Mouse (Mus musculus) myocyte (in vitro differentiated cells): ENCODE results near the gene Itga5. TPM values are rescaled to one million over a fixed set of nuclear protein-coding genes. Genes with fewer than 3 reads are reported as not detected.
A peak's percentile ranks its signal among the peaks of the same experiment; 100 is the strongest.

Source experiments
- H3K27me3 ChIP-seq: one replicate; pipeline ENCODE4 v1.6.1; 2011; ENCODE audit not compliant: control insufficient read depth, insufficient read depth, insufficient read length
- H3K36me3 ChIP-seq: one replicate; pipeline ENCODE4 v1.6.1; 2011; ENCODE audit not compliant: control insufficient read depth, insufficient read depth
- H3K4me2 ChIP-seq: one replicate; pipeline ENCODE4 v1.6.1; 2011; ENCODE audit warnings: low read depth, control low read depth
- H3K4me3 ChIP-seq: one replicate; pipeline ENCODE4 v1.5.1; 2011; ENCODE audit warnings: mild to moderate bottlenecking, control low read depth, moderate library complexity
- H3K79me2 ChIP-seq: one replicate; pipeline ENCODE4 v1.6.1; 2011; ENCODE audit not compliant: control insufficient read depth, insufficient read depth
- H3ac ChIP-seq: one replicate; pipeline ENCODE4 v1.6.1; 2011; ENCODE audit not compliant: control insufficient read depth, insufficient read length
- CEBPB ChIP-seq: IDR thresholded peaks from 2 replicates; pipeline ENCODE4 v1.6.1; 2011; ENCODE audit warnings: mild to moderate bottlenecking, moderate library complexity; ENCODE audit not compliant: poor library complexity, insufficient read depth, severe bottlenecking
- E2F4 ChIP-seq: IDR thresholded peaks from one replicate; pipeline ENCODE4 v1.6.1; 2011; ENCODE audit warnings: mild to moderate bottlenecking, control low read depth, moderate library complexity; ENCODE audit not compliant: insufficient read depth
- MAX ChIP-seq: IDR thresholded peaks from one replicate; pipeline ENCODE4 v1.6.1; 2011; ENCODE audit warnings: low read depth, mild to moderate bottlenecking, control low read depth
- MYOD1 ChIP-seq, 3 experiments: IDR thresholded peaks; one replicate each; pipeline ENCODE4 v1.6.1; 2011; ENCODE audit warnings: control low read depth in 2 of 3, low read depth in 2 of 3, mild to moderate bottlenecking in 2 of 3, moderate library complexity in 1 of 3; ENCODE audit not compliant: insufficient read length in 2 of 3, control insufficient read depth in 1 of 3
- MYOG ChIP-seq, 3 experiments: IDR thresholded peaks; one replicate each; pipeline ENCODE4 v1.6.1; 2011; ENCODE audit warnings: control low read depth in 2 of 3, low read depth in 2 of 3, mild to moderate bottlenecking in 2 of 3; ENCODE audit not compliant: insufficient read length in 2 of 3, control insufficient read depth in 1 of 3, insufficient read depth in 1 of 3
- POLR2A ChIP-seq: IDR thresholded peaks from one replicate; pipeline ENCODE4 v1.6.1; 2011; ENCODE audit warnings: low read depth, mild to moderate bottlenecking, control low read depth, moderate library complexity; ENCODE audit not compliant: insufficient read length
- POLR2AphosphoS2 ChIP-seq: IDR thresholded peaks from one replicate; pipeline ENCODE4 v1.6.1; 2011; ENCODE audit warnings: low read depth, control low read depth; ENCODE audit not compliant: insufficient read length
- REST ChIP-seq: IDR thresholded peaks from one replicate; pipeline ENCODE4 v1.6.1; 2011; ENCODE audit warnings: mild to moderate bottlenecking, control low read depth, moderate library complexity; ENCODE audit not compliant: insufficient read depth, insufficient read length
- SRF ChIP-seq: IDR thresholded peaks from one replicate; pipeline ENCODE4 v1.6.1; 2011; ENCODE audit warnings: low read depth; ENCODE audit not compliant: control insufficient read depth, insufficient read length
- TCF12 ChIP-seq: IDR thresholded peaks from one replicate; pipeline ENCODE4 v1.6.1; 2011; ENCODE audit warnings: mild to moderate bottlenecking, control low read depth; ENCODE audit not compliant: poor library complexity, insufficient read depth, severe bottlenecking
- TCF3 ChIP-seq: IDR thresholded peaks from one replicate; pipeline ENCODE4 v1.6.1; 2011; ENCODE audit warnings: low read depth, control low read depth; ENCODE audit not compliant: insufficient read length
- USF1 ChIP-seq: IDR thresholded peaks from one replicate; pipeline ENCODE4 v1.6.1; 2011; ENCODE audit warnings: low read depth, mild to moderate bottlenecking, control low read depth, moderate library complexity
- polyA plus RNA-seq: library from polyadenylated mRNA; unstranded; fragments of >200 nt; fragmentation: generic; extraction: Trizol; gene quantifications from one replicate; pipeline ENCODE4 v1.2.1, GENCODE M21; 2012; ENCODE audit warnings: missing spikeins

The Itga5 gene
- polyA plus RNA-seq, 1 experiment = 162 TPM

- TF ChIP-seq SRF (no peak), CEBPB (0 out of 2 replicates have a peak, but pooled peaks have one; percentile 15)
- Histone ChIP-seq H3K4me2 (peak overlapping the region; percentile 61), H3K27me3 (no peaks in the 10 kb centered on the region), H3K79me2 (no peaks in the 10 kb centered on the region), H3K4me3 (no peak overlapping the region), H3ac (no peak overlapping the region), H3K36me3 (no peaks in the 10 kb centered on the region)
These were observed 11.4 kb upstream of the Itga5 start for GRCm38 (mm10) chr15:103377752-103378664.

GRCm38 (mm10) chr15:103376837-103377269, 10.3 kb upstream of the Itga5 start:
- H3ac ChIP-seq = no peak overlapping the region
- H3K4me3 ChIP-seq = no peak overlapping the region
- peak overlapping the region; percentile 49 for H3K4me2 ChIP-seq
- H3K79me2 ChIP-seq = no peaks in the 10 kb centered on the region
- TF ChIP-seq CEBPB (peak; percentile 62; the same call in 1 of the 2 replicates), POLR2A (no peak)
- H3K27me3 ChIP-seq = no peaks in the 10 kb centered on the region
- H3K36me3 ChIP-seq = no peaks in the 10 kb centered on the region

GRCm38 (mm10) chr15:103375112-103375800, 8.7 kb upstream of the Itga5 start:
- no peak overlapping the region for H3K4me2 ChIP-seq

GRCm38 (mm10) chr15:103372461-103372860, 5.9 kb upstream of the Itga5 start:
- TF ChIP-seq MYOG (IDR thresholded peaks at IDR 0.05; ENCODE audit: control insufficient read depth in 1 of 3, insufficient read depth in 1 of 3, insufficient read length in 2 of 3, low read depth in 2 of 3) (no peak), USF1 (no peak), TCF12 (no peak), REST (no peak), MYOD1 (IDR thresholded peaks at IDR 0.05; ENCODE audit: control insufficient read depth in 1 of 3, insufficient read length in 2 of 3, low read depth in 2 of 3) (no peak), MAX (no peak), CEBPB (no peak), POLR2A (no peak), POLR2AphosphoS2 (no peak), TCF3 (no peak), SRF (no peak), E2F4 (no peak)
- Histone ChIP-seq H3K27me3 (no peaks in the 10 kb centered on the region), H3K79me2 (no peaks in the 10 kb centered on the region), H3K4me2 (no peak overlapping the region), H3K36me3 (no peaks in the 10 kb centered on the region), H3ac (no peak overlapping the region), H3K4me3 (no peak overlapping the region)

More at GRCm38 (mm10) chr15:103375112-103375800, 8.7 kb upstream of the Itga5 start:
- H3ac ChIP-seq = no peak overlapping the region
- no peaks in the 10 kb centered on the region for H3K36me3 ChIP-seq
- H3K79me2 ChIP-seq = no peaks in the 10 kb centered on the region
- peak in 1 of 3 experiments; percentile 22 for TF ChIP-seq MYOD1 (IDR thresholded peaks at IDR 0.05; ENCODE audit: control insufficient read depth in 1 of 3, insufficient read length in 2 of 3, low read depth in 2 of 3)
- TF ChIP-seq TCF12 = no peak
- TF ChIP-seq MYOG (IDR thresholded peaks at IDR 0.05; ENCODE audit: control insufficient read depth in 1 of 3, insufficient read depth in 1 of 3, insufficient read length in 2 of 3, low read depth in 2 of 3) = peak in 2 of 3 experiments; percentile 7 to 18
- no peak for TF ChIP-seq CEBPB
- no peaks in the 10 kb centered on the region for H3K27me3 ChIP-seq
- no peak overlapping the region for H3K4me3 ChIP-seq

- Histone ChIP-seq H3K27me3 (no peaks in the 10 kb centered on the region), H3K4me3 (no peak overlapping the region), H3K36me3 (no peaks in the 10 kb centered on the region), H3K4me2 (peak overlapping the region; percentile 19), H3ac (no peak overlapping the region), H3K79me2 (no peaks in the 10 kb centered on the region)
- TF ChIP-seq TCF3 (no peak), USF1 (no peak), MYOD1 (IDR thresholded peaks at IDR 0.05; ENCODE audit: control insufficient read depth in 1 of 3, insufficient read length in 2 of 3, low read depth in 2 of 3) (no peak), POLR2A (no peak), E2F4 (no peak), POLR2AphosphoS2 (no peak), MAX (no peak), MYOG (IDR thresholded peaks at IDR 0.05; ENCODE audit: control insufficient read depth in 1 of 3, insufficient read depth in 1 of 3, insufficient read length in 2 of 3, low read depth in 2 of 3) (peak in 1 of 3 experiments; percentile 39)
These were observed 5.2 kb upstream of the Itga5 start for GRCm38 (mm10) chr15:103371741-103372140.
